Mouse (Mus musculus): ENCODE measurements around the gene Hdac4.

Hdac4 gene

GRCm38 (mm10) chr1:92015938-92016672 is 179.4 kb downstream of the Hdac4 start:
- DNase-seq = no peak

- no peak for DNase-seq
Measured at GRCm38 (mm10) chr1:92015252-92015651, 180.2 kb downstream of the Hdac4 start.

GRCm38 (mm10) chr1:92014496-92014895 is 181.0 kb downstream of the Hdac4 start:
- DNase-seq = no peak

- no peak for DNase-seq
Measured at GRCm38 (mm10) chr1:92006666-92007065, 188.8 kb downstream of the Hdac4 start.

- no peak for DNase-seq
Measured at GRCm38 (mm10) chr1:92005617-92005940, 189.9 kb downstream of the Hdac4 start.

GRCm38 (mm10) chr1:92004906-92005616 is 190.4 kb downstream of the Hdac4 start:
- no peak for DNase-seq

- DNase-seq = no peak
Measured at GRCm38 (mm10) chr1:92004122-92004521, 191.4 kb downstream of the Hdac4 start.

GRCm38 (mm10) chr1:92000226-92000625 is 195.3 kb downstream of the Hdac4 start:
- DNase-seq = no peak

- DNase-seq = no peak
Measured at GRCm38 (mm10) chr1:91993658-91994165, 201.8 kb downstream of the Hdac4 start.

GRCm38 (mm10) chr1:91992652-91993051 is 202.8 kb downstream of the Hdac4 start:
- no peak for DNase-seq

- no peak for DNase-seq
Measured at GRCm38 (mm10) chr1:91991597-91991996, 203.9 kb downstream of the Hdac4 start.

GRCm38 (mm10) chr1:91990852-91991251 is 204.6 kb downstream of the Hdac4 start:
- DNase-seq = no peak

- DNase-seq = no peak
Measured at GRCm38 (mm10) chr1:91988866-91989265, 206.6 kb downstream of the Hdac4 start.

GRCm38 (mm10) chr1:91987431-91987830 is 208.1 kb downstream of the Hdac4 start:
- no peak for DNase-seq

GRCm38 (mm10) chr1:91985783-91986182 is 209.7 kb downstream of the Hdac4 start:
- DNase-seq = no peak

GRCm38 (mm10) chr1:91984507-91984906 is 211.0 kb downstream of the Hdac4 start:
- DNase-seq = no peak

GRCm38 (mm10) chr1:91981381-91981780 is 214.1 kb downstream of the Hdac4 start:
- DNase-seq = no peak

- no peak for DNase-seq
Measured at GRCm38 (mm10) chr1:91978443-91978842, 217.1 kb downstream of the Hdac4 start.

- DNase-seq = peak; percentile 46
Measured at GRCm38 (mm10) chr1:91968710-91969379, 226.7 kb downstream of the Hdac4 start.

- no peak for DNase-seq
Measured at GRCm38 (mm10) chr1:91967041-91967440, 228.5 kb downstream of the Hdac4 start.

GRCm38 (mm10) chr1:91964486-91965335 is 230.8 kb downstream of the Hdac4 start:
- DNase-seq = no peak

GRCm38 (mm10) chr1:91962256-91962655 is 233.2 kb downstream of the Hdac4 start:
- peak; percentile 58 for DNase-seq

GRCm38 (mm10) chr1:91961231-91961630 is 234.3 kb downstream of the Hdac4 start:
- no peak for DNase-seq
